Mouse (Mus musculus): ENCODE results near the gene Rfc3.
"Not testable (repeated sequence)": the region's sequence is repeated elsewhere in the genome, so short reads cannot be mapped to it uniquely, and the experiment has no call there.

Gene Rfc3

GRCm38 (mm10) chr5:151650700-151651410, at the start of gene Rfc3:
TSS of gene Rfc3 (minus strand) at chr5:151651242.
- ATAC-seq (ENCODE audit: insufficient number of reproducible peaks, low FRiP score, low TSS enrichment) = peak; percentile 98

DNA sequence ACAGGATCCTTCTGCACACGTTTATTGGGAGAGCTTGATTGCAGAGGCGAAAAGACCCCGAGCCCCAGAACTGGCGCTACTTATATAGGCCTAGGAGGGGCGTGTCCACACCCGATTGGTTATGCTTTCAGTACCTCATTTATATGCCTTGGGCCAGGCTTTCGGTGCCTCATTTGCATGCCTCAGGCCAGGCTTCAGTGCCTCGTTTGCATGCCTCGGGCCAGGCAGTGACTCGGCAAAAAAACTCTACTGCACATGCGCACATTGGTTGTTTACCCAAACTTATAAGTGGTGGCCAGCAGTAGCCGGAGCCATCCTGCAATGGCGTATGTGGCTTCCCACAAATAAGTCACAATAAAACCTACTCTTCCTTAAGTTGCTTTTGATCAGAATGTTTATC, 42.6 kb upstream of the Rfc3 start:
- ATAC-seq (ENCODE audit: insufficient number of reproducible peaks, low FRiP score, low TSS enrichment) = not testable (repeated sequence)

GRCm38 (mm10) chr5:151686606-151687525, 35.8 kb upstream of the Rfc3 start:
- no peak for ATAC-seq (ENCODE audit: insufficient number of reproducible peaks, low FRiP score, low TSS enrichment)

DNA sequence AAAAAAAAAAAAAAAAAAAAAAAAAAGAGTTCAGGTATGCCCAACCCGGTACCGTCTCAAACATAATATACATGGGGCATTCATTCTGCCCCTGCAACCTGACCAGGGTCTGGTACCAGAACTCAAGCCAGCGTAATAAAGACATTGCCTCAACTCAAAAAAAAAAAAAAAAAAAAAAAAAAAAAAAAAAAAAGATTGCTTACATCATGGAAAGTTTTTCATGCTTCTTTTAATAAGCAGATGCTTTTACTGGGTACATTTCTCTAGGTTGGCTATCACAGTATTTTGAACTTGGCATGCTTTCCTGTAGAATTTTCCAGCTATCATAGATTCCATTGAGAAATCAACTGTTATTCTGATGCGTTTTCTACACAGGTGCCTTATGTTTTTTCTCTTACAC, 11.2 kb upstream of the Rfc3 start:
- no peak for ATAC-seq (ENCODE audit: insufficient number of reproducible peaks, low FRiP score, low TSS enrichment)

- no peak for ATAC-seq (ENCODE audit: insufficient number of reproducible peaks, low FRiP score, low TSS enrichment)
These were observed 356 bp upstream of the Rfc3 start for GRCm38 (mm10) chr5:151651411-151651784.

- ATAC-seq (ENCODE audit: insufficient number of reproducible peaks, low FRiP score, low TSS enrichment) = no peak
These were observed 6.2 kb downstream of the Rfc3 start for GRCm38 (mm10) chr5:151644845-151645244.

GRCm38 (mm10) chr5:151642867-151643266, 8.2 kb downstream of the Rfc3 start:
- ATAC-seq (ENCODE audit: insufficient number of reproducible peaks, low FRiP score, low TSS enrichment) = no peak

- ATAC-seq (ENCODE audit: insufficient number of reproducible peaks, low FRiP score, low TSS enrichment) = no peak
These were observed 8.9 kb downstream of the Rfc3 start for GRCm38 (mm10) chr5:151642102-151642501.

GRCm38 (mm10) chr5:151605921-151606320, 45.1 kb downstream of the Rfc3 start, which contains the start of gene Vmn2r18:
TSS of gene Vmn2r18 (minus strand) at chr5:151606021.
- no peak for ATAC-seq (ENCODE audit: insufficient number of reproducible peaks, low FRiP score, low TSS enrichment)

GRCm38 (mm10) chr5:151601696-151602095, 49.3 kb downstream of the Rfc3 start:
- no peak for ATAC-seq (ENCODE audit: insufficient number of reproducible peaks, low FRiP score, low TSS enrichment)
